Comparison of ENCODE assay signal across 8 mouse cellular contexts in the genomic region with DNA sequence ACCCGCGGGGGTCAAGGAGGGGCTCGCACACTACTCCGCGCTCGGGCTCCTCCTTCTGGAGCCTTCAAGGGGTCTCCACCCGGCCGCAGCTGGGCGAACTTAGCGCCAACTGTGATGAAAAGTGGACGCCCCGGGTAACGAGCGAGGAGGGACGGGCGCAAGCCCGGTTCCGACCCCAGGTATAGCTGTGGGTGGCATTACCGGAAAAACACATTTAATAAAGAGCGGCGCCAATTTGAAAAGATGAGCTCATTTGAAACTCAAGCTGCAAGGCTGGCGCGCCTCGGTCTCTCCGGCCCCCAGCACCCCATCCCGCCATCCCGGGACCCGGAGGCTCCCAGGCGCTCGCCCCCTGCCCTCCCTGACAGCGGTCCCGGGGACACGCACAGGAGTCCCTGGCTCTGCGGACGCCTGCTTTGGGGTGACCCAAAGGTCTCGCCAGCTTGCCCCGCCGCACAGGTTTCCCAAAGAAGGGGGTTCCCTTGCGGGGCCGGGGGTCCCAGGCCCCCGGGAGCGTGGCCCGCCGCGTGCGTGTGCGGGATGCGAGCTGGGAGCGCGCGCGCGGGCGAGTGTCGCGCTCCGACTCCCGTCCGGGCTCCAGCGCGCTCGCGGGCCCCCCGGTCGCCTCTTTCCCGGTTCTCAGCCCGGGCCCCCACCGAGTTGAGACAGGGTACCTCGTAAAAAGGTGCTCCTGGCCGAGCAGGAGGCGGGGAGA. TPM values are rescaled to one million over a fixed set of nuclear protein-coding genes. Genes with fewer than 3 reads are reported as not detected.
A peak's percentile ranks its signal among the peaks of the same experiment; 100 is the strongest.
DNase-seq lines count a peak whose midpoint lies in the region; ATAC-seq and TF ChIP-seq lines count a peak whose summit lies in the region.

No protein-coding gene starts in this region.

- H3K9me3 ChIP-seq in forebrain, embryonic 14.5 days (replicated peaks; ENCODE audit: control insufficient read depth, low read length), result no peaks in the 10 kb centered on the region
- no peaks in the 10 kb centered on the region for H3K9me3 ChIP-seq in intestine, embryonic 16.5 days (ENCODE audit: control insufficient read depth, low read length)
- no peaks in the 10 kb centered on the region for H3K9me3 ChIP-seq in stomach, postnatal 0 days (ENCODE audit: control insufficient read depth, low read length)

- H3K4me1 ChIP-seq in forebrain, embryonic 14.5 days (ENCODE audit: control insufficient read depth, insufficient read depth, low read length), result peaks cover 12% of the 10 kb centered on the region
- H3K4me1 ChIP-seq in intestine, embryonic 16.5 days (ENCODE audit: control insufficient read depth, insufficient read depth, low read length), result 0 out of 2 replicates have a peak, but pooled peaks cover 3% of the 10 kb centered on the region
- H3K4me1 ChIP-seq in stomach, postnatal 0 days (replicated peaks; ENCODE audit: control insufficient read depth, insufficient read depth), result no peaks in the 10 kb centered on the region

- no peaks in the 10 kb centered on the region for H3K36me3 ChIP-seq in forebrain, embryonic 14.5 days (ENCODE audit: control insufficient read depth, insufficient read depth, low read length)
- H3K36me3 ChIP-seq in intestine, embryonic 16.5 days (ENCODE audit: control insufficient read depth, insufficient read depth, low read length), result no peaks in the 10 kb centered on the region
- no peaks in the 10 kb centered on the region for H3K36me3 ChIP-seq in stomach, postnatal 0 days (ENCODE audit: control insufficient read depth, insufficient read depth, low read length)

- no peak for TF ChIP-seq EP300 in stomach, postnatal 0 days (optimal IDR thresholded peaks at IDR 0.05)

- peak overlapping the region; percentile 80 for H3K4me2 ChIP-seq in forebrain, embryonic 14.5 days (ENCODE audit: low read length)
- H3K4me2 ChIP-seq in intestine, embryonic 16.5 days (ENCODE audit: low read depth, low read length), result peak overlapping the region; percentile 75
- H3K4me2 ChIP-seq in stomach, postnatal 0 days (replicated peaks; ENCODE audit: low read depth), result peak overlapping the region; percentile 80

- under 1% methylated on average over 70 of the region's 71 CpGs for WGBS in forebrain, embryonic 14.5 days
- WGBS in intestine, embryonic 16.5 days, result under 1% methylated on average over 71 of the region's 71 CpGs
- WGBS in stomach, postnatal 0 days, result under 1% methylated on average over 58 of the region's 71 CpGs

- intact Hi-C loops in left cerebral cortex, adult 2 months (cut with DNase I), result no loop called here
- intact Hi-C loops in left cerebral cortex, postnatal 14 days (cut with DNase I), result no loop called here

- H3K9ac ChIP-seq in forebrain, embryonic 14.5 days (ENCODE audit: low read length), result peak overlapping the region; percentile 97
- H3K9ac ChIP-seq in intestine, embryonic 16.5 days (ENCODE audit: low read depth, low read length), result peak overlapping the region; percentile 100
- peak overlapping the region; percentile 97 for H3K9ac ChIP-seq in stomach, postnatal 0 days (ENCODE audit: low read length)

- peak overlapping the region; percentile 49 for H3K4me3 ChIP-seq in left cerebral cortex, adult 2 months
- peak overlapping the region; percentile 97 for H3K4me3 ChIP-seq in forebrain, embryonic 14.5 days (ENCODE audit: low read depth, low read length)
- peak overlapping the region; percentile 99 for H3K4me3 ChIP-seq in intestine, embryonic 16.5 days (ENCODE audit: low read length)
- peak overlapping the region; percentile 99 for H3K4me3 ChIP-seq in stomach, postnatal 0 days (ENCODE audit: low read depth, low read length)

- no peaks in the 10 kb centered on the region for H3K27me3 ChIP-seq in forebrain, embryonic 14.5 days (replicated peaks; ENCODE audit: control insufficient read depth, insufficient read depth, low read length)
- H3K27me3 ChIP-seq in intestine, embryonic 16.5 days (replicated peaks; ENCODE audit: control insufficient read depth, insufficient read depth, low read length), result no peaks in the 10 kb centered on the region
- no peaks in the 10 kb centered on the region for H3K27me3 ChIP-seq in stomach, postnatal 0 days (ENCODE audit: control insufficient read depth, insufficient read depth, low read length)

- peak; percentile 27; the same call in 1 of the 2 replicates for ATAC-seq in forebrain, embryonic 14.5 days
- 0 out of 2 replicates have a peak, but pooled peaks have one; percentile 18 for ATAC-seq in intestine, embryonic 16.5 days
- ATAC-seq in stomach, postnatal 0 days (ENCODE audit: low FRiP score, low TSS enrichment), result no peak

- no peak for DNase-seq in left cerebral cortex, adult 2 months (ENCODE audit: extremely low spot score in 1 of 2, low spot score in 2 of 2)
- DNase-seq in left cerebral cortex, postnatal 14 days (ENCODE audit: low spot score in 2 of 2), result no peak
- DNase-seq in adrenal gland, adult 2 months, result peak; percentile 42
- DNase-seq in forebrain, embryonic 14.5 days (ENCODE audit: low spot score), result peak; percentile 55
- peak; percentile 71 for DNase-seq in mesoderm, embryonic 11.5 days (ENCODE audit: low read depth, low spot score)
- peak; percentile 52 for DNase-seq in stomach, postnatal 0 days (ENCODE audit: low spot score)
- no peak for DNase-seq in spleen, postnatal 14 days (ENCODE audit: low spot score in 2 of 2)

- TF ChIP-seq CTCF in left cerebral cortex, adult 2 months (IDR thresholded peaks at IDR 0.05), result no peak
- peak; percentile 27; the same call in 1 of the 2 replicates for TF ChIP-seq CTCF in stomach, postnatal 0 days (IDR thresholded peaks at IDR 0.05; ENCODE audit: low read depth)

- no peak overlapping the region for H3K27ac ChIP-seq in left cerebral cortex, adult 2 months
- peak overlapping the region; percentile 90 for H3K27ac ChIP-seq in forebrain, embryonic 14.5 days (ENCODE audit: low read depth, low read length)
- peak overlapping the region; percentile 95 for H3K27ac ChIP-seq in intestine, embryonic 16.5 days (ENCODE audit: low read length)
- H3K27ac ChIP-seq in stomach, postnatal 0 days (replicated peaks), result peak overlapping the region; percentile 95

RNA-seq across cellular contexts. Expression of gene Igf2bp2, which starts 1.6 kb away (rescaled TPM):
- total RNA-seq in left cerebral cortex, adult 2 months (2021), result 1 to 10 TPM; 1.7 to 1.8 TPM
- total RNA-seq in left cerebral cortex, postnatal 14 days (2021), result 1 to 10 TPM; 1.8 to 3.6 TPM
- total RNA-seq in adrenal gland, adult 2 months (2021), result 1 to 10 TPM; 7.3 to 9.0 TPM
- polyA plus RNA-seq in adrenal gland, adult 2 months (2012; rRNA removed), result 2.8 and 3.5 TPM in 2 replicates
- polyA plus RNA-seq in forebrain, embryonic 14.5 days (2014; fragmentation: Nextera tagmentation; extraction: Ambion mirVana), result 23.9 and 25.1 TPM in 2 replicates
- polyA plus RNA-seq in intestine, embryonic 16.5 days (2015; fragmentation: Nextera tagmentation; extraction: Ambion mirVana), result 97.7 and 98.1 TPM in 2 replicates
- polyA plus RNA-seq in stomach, postnatal 0 days (2015; fragmentation: Nextera tagmentation; extraction: Ambion mirVana), result 32.4 and 34.6 TPM in 2 replicates

Comparison
In these comparisons a context has a peak if more than half of its experiments do, and no peak if none do; other contexts are left out.
1. DNase-seq: peak in adrenal gland, adult 2 months (single experiment), forebrain, embryonic 14.5 days (single experiment), mesoderm, embryonic 11.5 days (single experiment) and stomach, postnatal 0 days (single experiment); none in left cerebral cortex, adult 2 months (0 of 2), left cerebral cortex, postnatal 14 days (0 of 2) and spleen, postnatal 14 days (0 of 2).
2. H3K4me3 ChIP-seq: peak in every context shown above with its lines; median percentile 99 in intestine, embryonic 16.5 days; 99 in stomach, postnatal 0 days; 97 in forebrain, embryonic 14.5 days; 49 in left cerebral cortex, adult 2 months.
3. Peak in every context shown above with its lines, with median percentiles within 50 percentile points of each other: H3K4me2 ChIP-seq and H3K9ac ChIP-seq.